Mouse (Mus musculus) cerebellum, postnatal 10 days (tissue): ENCODE measurements around the gene Csf1.

Source experiments
- DNase-seq, 2 experiments: peaks; one replicate each; pipeline ENCODE4 v3.0.0; 2021; ENCODE audit warnings: mixed read lengths in 2 of 2

The Csf1 gene

GRCm38 (mm10) chr3:107701767-107702394, 58.4 kb downstream of the Csf1 start:
- DNase-seq: no peak

- DNase-seq: no peak
Observed at GRCm38 (mm10) chr3:107700625-107701024, 59.6 kb downstream of the Csf1 start.

DNA sequence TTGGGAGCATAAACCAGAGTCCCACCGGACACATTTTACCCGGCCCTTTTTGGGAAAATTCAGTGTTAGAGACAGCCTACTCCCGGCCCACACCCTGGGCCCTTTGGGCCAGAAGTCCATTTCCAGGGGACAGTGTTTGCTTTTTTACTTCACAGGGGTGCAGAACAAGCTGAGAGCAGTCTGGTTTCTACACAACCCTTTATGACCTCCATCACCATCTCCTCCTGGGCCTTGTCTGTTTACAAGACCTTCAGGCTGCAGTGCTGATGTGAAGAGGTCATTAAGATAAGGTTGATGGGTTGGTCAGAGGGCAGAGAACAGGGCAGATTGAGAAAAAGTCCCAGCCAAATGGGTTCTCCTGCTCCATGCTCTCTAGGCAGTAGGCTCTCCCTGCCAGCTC, 63.4 kb downstream of the Csf1 start:
- DNase-seq: peak in 1 of 2 experiments; percentile 13

DNA sequence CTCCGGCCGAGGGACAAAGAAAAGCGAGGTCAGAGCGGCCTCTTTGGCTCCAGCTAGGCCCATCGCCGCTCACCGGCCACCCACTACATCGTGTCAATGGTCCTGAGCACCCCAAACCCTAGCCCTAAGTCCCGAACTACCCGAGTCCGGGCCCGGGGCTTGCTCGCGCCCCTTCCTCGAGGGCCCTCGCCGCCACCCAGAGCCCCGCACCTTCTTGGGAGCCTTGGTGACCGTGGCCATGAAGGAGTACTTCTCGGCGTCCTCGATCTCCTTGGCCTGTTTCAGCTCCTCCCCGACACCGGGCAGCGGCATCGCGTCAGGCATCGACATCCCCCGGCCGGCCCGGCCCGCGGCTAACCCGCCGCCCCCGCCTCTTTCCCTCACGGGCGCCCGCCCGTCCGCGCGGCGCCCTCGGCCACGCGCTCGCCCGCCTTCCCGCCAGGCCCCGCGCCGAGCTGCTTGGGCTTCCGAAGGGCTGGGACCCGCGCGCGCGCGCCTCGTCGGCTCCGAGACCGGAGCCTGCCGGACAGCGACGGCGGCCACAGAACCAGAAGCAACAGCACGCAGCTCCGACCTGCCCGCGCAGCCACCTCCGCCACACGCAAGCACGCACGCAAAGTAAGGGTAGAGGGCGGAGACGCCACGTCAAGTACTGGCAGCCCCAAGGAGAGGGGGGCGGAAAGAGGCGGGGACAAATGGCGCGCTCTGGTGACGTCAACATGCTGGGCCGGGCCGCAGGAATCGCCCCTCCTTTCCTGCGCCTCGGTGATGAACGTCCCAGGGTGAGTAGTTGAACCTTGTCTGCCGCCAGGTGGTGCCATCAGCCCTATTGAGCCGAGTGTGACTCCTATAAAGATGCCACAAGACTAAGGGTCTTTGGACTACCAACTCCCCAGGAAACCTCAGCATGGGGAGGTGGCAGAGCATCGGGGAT, 64.1 kb downstream of the Csf1 start, which contains the start of gene Ahcyl1:
Ahcyl1 (minus strand) TSS at position 613 of the 934 bp plus-strand sequence.
- DNase-seq: peak; percentile 99

GRCm38 (mm10) chr3:107695219-107695947, 64.9 kb downstream of the Csf1 start:
- peak in 1 of 2 experiments; percentile 23 for DNase-seq

DNA sequence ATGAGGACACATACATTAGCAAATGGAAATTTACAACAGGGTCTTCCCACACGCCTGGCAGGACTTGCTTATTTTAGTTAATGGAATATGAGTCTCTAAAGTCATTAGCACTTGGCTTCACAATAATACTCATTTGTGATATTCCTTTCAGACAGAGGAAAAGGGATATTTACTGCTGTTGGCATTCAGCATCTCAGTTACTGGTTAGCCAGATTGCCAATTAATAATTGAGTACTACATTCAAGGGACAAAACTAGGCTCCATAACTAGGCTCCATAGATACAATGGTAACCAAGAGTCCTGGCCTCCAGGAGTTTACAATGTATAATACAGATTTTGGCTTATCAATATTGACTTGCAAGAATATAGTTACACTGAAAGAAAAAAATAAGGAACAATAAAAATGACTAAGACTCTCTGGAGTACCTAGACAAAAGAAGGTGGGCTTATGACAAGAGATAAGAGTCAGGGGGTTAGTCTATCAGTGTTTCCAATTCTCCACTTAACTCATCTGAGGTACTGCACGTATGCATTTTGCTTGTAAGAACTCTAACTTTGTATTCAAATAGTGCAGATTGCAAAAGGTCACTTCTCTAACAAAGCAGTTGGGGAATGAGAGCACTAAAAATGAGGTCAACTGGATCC, 65.9 kb downstream of the Csf1 start:
- DNase-seq: no peak
